Mouse (Mus musculus) E14TG2a.4 (cell line): Measurements from ENCODE around the gene 4930415O20Rik.

Experiments used
- CTCF ChIP-seq: conservative IDR thresholded peaks from 2 replicates; pipeline ENCODE4 v1.5.1; 2014; ENCODE audit warnings: low read length
- NANOG ChIP-seq: IDR thresholded peaks from 2 replicates; pipeline ENCODE4 v1.6.1; 2014; ENCODE audit warnings: borderline replicate concordance, low read length, mixed read lengths
- POU5F1 ChIP-seq: IDR thresholded peaks from 2 replicates; pipeline ENCODE4 v1.6.1; 2014; ENCODE audit warnings: low read length, borderline replicate concordance

DNA sequence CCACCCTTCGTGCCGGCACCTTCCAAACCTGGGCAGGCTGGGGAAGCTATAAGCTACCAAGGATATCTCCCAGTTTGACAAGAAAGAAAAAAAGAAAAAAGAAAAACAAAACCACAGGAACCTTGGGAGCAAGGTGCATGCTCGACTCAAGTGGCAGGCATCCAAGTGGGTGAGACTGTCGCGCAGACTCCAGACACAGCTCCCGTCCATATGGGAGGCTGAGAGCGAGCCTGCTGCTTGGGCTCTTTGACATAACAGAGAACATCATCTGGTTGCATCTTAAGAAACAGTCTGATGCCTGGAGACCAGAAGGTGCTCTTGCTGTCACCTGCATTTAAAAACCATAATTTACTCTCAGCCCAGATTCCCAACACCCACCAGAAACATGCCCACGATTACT is 11.6 kb downstream of the 4930415O20Rik start:
- TF ChIP-seq CTCF (no peak), POU5F1 (no peak), NANOG (no peak)
